Mouse (Mus musculus): ENCODE results near the gene Osbpl10. TPM values are rescaled to one million over a fixed set of nuclear protein-coding genes. Genes with fewer than 3 reads are reported as not detected.

Gene Osbpl10
- polyA plus RNA-seq, 1 experiment = 1.7 TPM

DNA sequence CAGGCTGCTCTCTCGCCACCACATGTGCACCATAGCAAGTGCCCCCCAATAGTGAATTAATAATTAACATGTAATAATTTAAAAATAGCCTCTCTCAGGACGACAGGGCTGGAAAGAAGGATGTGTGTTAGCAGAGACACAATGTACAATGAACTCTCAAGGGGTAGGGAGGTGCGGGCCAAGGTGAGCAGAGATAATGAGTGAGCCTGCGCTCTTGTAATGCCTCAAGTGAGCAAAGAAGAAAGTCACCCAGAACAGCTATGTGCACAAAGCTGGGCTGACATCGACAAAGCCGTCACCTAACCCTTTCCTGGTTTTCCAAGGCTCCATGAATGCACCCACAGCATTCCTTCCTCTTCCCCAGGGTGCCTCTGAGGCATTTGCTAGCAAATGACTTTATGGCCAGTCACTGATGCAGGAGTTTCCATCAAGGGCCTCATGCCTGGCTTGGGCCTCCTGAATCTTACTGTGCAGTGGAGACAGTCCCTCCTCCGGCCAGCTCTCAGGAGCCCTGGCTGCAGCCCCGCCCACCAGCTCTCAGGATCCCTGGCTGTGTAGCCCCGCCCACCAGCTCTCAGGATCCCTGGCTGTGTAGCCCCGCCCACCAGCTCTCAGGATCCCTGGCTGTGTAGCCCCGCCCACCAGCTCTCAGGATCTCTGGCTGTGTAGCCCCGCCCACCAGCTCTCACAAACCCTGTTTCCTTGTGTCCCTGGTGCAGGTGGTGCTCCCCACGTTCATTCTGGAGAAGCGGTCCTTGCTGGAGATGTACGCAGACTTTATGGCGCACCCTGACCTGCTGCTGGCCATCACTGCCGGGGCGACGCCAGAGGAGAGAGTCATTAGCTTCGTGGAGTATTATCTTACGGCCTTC, 237.7 kb downstream of the Osbpl10 start:
- Histone ChIP-seq H3K36me3 (ENCODE audit: control insufficient read depth, insufficient read depth) (no peaks in the 10 kb centered on the region), H3ac (ENCODE audit: control insufficient read depth, insufficient read length) (no peak overlapping the region), H3K4me3 (no peak overlapping the region), H3K27me3 (ENCODE audit: control insufficient read depth, insufficient read depth, insufficient read length) (no peaks in the 10 kb centered on the region), H3K4me2 (ENCODE audit: low read depth) (no peak overlapping the region), H3K79me2 (ENCODE audit: control insufficient read depth, insufficient read depth) (no peaks in the 10 kb centered on the region)
- TF ChIP-seq USF1 (IDR thresholded peaks at IDR 0.05; ENCODE audit: low read depth) (no peak), REST (IDR thresholded peaks at IDR 0.05; ENCODE audit: insufficient read depth, insufficient read length) (no peak), POLR2AphosphoS2 (IDR thresholded peaks at IDR 0.05; ENCODE audit: insufficient read length, low read depth) (no peak), CEBPB (IDR thresholded peaks at IDR 0.05; ENCODE audit: insufficient read depth, poor library complexity, severe bottlenecking) (no peak), TCF3 (IDR thresholded peaks at IDR 0.05; ENCODE audit: insufficient read length, low read depth) (no peak), SRF (IDR thresholded peaks at IDR 0.05; ENCODE audit: control insufficient read depth, insufficient read length, low read depth) (no peak), MYOD1 (IDR thresholded peaks at IDR 0.05; ENCODE audit: control insufficient read depth in 1 of 3, insufficient read length in 2 of 3, low read depth in 2 of 3) (no peak), MYOG (IDR thresholded peaks at IDR 0.05; ENCODE audit: control insufficient read depth in 1 of 3, insufficient read depth in 1 of 3, insufficient read length in 2 of 3, low read depth in 2 of 3) (no peak), MAX (IDR thresholded peaks at IDR 0.05; ENCODE audit: low read depth) (no peak), POLR2A (IDR thresholded peaks at IDR 0.05; ENCODE audit: insufficient read length, low read depth) (no peak), E2F4 (IDR thresholded peaks at IDR 0.05; ENCODE audit: insufficient read depth) (no peak), TCF12 (IDR thresholded peaks at IDR 0.05; ENCODE audit: insufficient read depth, poor library complexity, severe bottlenecking) (no peak)

DNA sequence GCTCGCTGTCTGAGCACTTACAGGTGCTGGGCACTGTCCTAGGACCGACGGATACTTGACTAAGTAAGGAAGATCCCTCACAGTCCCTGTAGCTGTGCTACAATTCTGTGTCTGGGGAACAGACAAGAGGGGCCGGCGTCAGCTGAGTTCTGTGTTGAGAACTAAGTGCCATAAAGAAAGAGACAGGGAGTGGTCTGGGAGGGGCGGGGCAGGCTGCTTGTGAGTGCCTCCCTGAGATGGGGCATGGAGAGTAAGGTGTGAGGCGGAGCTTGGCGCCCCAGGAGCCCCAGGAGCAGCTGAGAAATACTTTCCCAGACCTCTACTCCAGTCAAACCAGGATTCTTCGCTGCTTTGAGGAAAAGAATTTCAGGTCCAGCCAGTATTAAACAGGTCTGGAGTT, 239.6 kb downstream of the Osbpl10 start:
- no peaks in the 10 kb centered on the region for H3K79me2 ChIP-seq (ENCODE audit: control insufficient read depth, insufficient read depth)
- H3K4me2 ChIP-seq (ENCODE audit: low read depth) = no peak overlapping the region
- H3ac ChIP-seq (ENCODE audit: control insufficient read depth, insufficient read length) = no peak overlapping the region
- TF ChIP-seq TCF12 (IDR thresholded peaks at IDR 0.05; ENCODE audit: insufficient read depth, poor library complexity, severe bottlenecking) = no peak
- no peak for TF ChIP-seq TCF3 (IDR thresholded peaks at IDR 0.05; ENCODE audit: insufficient read length, low read depth)
- no peak for TF ChIP-seq SRF (IDR thresholded peaks at IDR 0.05; ENCODE audit: control insufficient read depth, insufficient read length, low read depth)
- no peak for TF ChIP-seq MYOD1 (IDR thresholded peaks at IDR 0.05; ENCODE audit: control insufficient read depth in 1 of 3, insufficient read length in 2 of 3, low read depth in 2 of 3)
- TF ChIP-seq REST (IDR thresholded peaks at IDR 0.05; ENCODE audit: insufficient read depth, insufficient read length) = no peak
- TF ChIP-seq MYOG (IDR thresholded peaks at IDR 0.05; ENCODE audit: control insufficient read depth in 1 of 3, insufficient read depth in 1 of 3, insufficient read length in 2 of 3, low read depth in 2 of 3) = no peak
- H3K4me3 ChIP-seq = no peak overlapping the region
- H3K27me3 ChIP-seq (ENCODE audit: control insufficient read depth, insufficient read depth, insufficient read length) = no peaks in the 10 kb centered on the region
- H3K36me3 ChIP-seq (ENCODE audit: control insufficient read depth, insufficient read depth) = no peaks in the 10 kb centered on the region

DNA sequence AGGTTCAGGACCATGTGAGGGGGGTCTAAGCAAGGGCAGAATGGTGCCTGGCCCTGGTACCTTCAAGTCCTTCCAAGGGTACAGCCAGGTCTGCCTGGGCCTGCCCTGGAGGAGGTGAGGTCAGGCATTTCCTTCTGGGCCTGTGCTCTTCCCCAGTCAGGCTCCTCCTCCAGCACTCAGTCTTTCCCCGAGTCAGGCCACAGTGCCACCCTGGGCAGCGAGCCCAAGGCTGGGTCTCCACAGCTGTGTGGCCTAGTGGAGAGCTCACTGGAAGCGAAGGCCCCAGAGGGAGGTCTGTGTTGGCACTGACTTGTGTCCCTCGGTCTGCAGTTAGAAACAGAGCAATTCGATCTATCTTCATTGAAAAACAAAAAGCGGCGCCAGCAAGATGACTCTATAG, 242.1 kb downstream of the Osbpl10 start:
- no peak overlapping the region for H3K4me2 ChIP-seq (ENCODE audit: low read depth)
- H3K79me2 ChIP-seq (ENCODE audit: control insufficient read depth, insufficient read depth) = no peaks in the 10 kb centered on the region
- no peak overlapping the region for H3ac ChIP-seq (ENCODE audit: control insufficient read depth, insufficient read length)
- H3K4me3 ChIP-seq = no peak overlapping the region
- H3K36me3 ChIP-seq (ENCODE audit: control insufficient read depth, insufficient read depth) = no peaks in the 10 kb centered on the region
- TF ChIP-seq POLR2AphosphoS2 (IDR thresholded peaks at IDR 0.05; ENCODE audit: insufficient read length, low read depth) = no peak
- TF ChIP-seq SRF (IDR thresholded peaks at IDR 0.05; ENCODE audit: control insufficient read depth, insufficient read length, low read depth) = no peak
- TF ChIP-seq POLR2A (IDR thresholded peaks at IDR 0.05; ENCODE audit: insufficient read length, low read depth) = no peak
- no peak for TF ChIP-seq MYOG (IDR thresholded peaks at IDR 0.05; ENCODE audit: control insufficient read depth in 1 of 3, insufficient read depth in 1 of 3, insufficient read length in 2 of 3, low read depth in 2 of 3)
- no peak for TF ChIP-seq TCF12 (IDR thresholded peaks at IDR 0.05; ENCODE audit: insufficient read depth, poor library complexity, severe bottlenecking)
- TF ChIP-seq MYOD1 (IDR thresholded peaks at IDR 0.05; ENCODE audit: control insufficient read depth in 1 of 3, insufficient read length in 2 of 3, low read depth in 2 of 3) = no peak
- no peak for TF ChIP-seq E2F4 (IDR thresholded peaks at IDR 0.05; ENCODE audit: insufficient read depth)
- no peak for TF ChIP-seq MAX (IDR thresholded peaks at IDR 0.05; ENCODE audit: low read depth)
- TF ChIP-seq REST (IDR thresholded peaks at IDR 0.05; ENCODE audit: insufficient read depth, insufficient read length) = no peak
- no peak for TF ChIP-seq CEBPB (IDR thresholded peaks at IDR 0.05; ENCODE audit: insufficient read depth, poor library complexity, severe bottlenecking)
- no peak for TF ChIP-seq TCF3 (IDR thresholded peaks at IDR 0.05; ENCODE audit: insufficient read length, low read depth)
- TF ChIP-seq USF1 (IDR thresholded peaks at IDR 0.05; ENCODE audit: low read depth) = no peak
- H3K27me3 ChIP-seq (ENCODE audit: control insufficient read depth, insufficient read depth, insufficient read length) = no peaks in the 10 kb centered on the region

DNA sequence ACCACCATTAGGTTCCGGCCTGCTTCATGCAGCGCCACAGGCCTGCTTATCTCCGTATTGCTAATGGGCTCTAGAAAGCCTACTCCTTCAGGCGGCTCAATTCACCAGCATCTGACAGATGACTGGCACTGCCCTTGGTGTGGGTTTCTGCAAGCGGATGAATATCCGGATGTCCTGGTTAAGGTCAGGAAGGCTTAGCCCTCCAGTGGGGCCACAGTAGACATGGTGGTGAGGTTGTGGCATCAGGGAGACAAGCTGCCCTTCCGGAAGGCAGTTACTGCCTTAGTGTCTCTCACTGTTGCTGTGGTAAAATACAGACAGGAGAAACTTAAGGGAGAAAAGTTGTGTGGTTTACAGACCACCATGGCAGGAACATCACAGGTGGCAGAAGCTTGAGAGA, 242.9 kb downstream of the Osbpl10 start:
- TF ChIP-seq MYOG (IDR thresholded peaks at IDR 0.05; ENCODE audit: control insufficient read depth in 1 of 3, insufficient read depth in 1 of 3, insufficient read length in 2 of 3, low read depth in 2 of 3) = no peak
- TF ChIP-seq POLR2A (IDR thresholded peaks at IDR 0.05; ENCODE audit: insufficient read length, low read depth) = no peak
- no peak overlapping the region for H3K4me2 ChIP-seq (ENCODE audit: low read depth)
- no peaks in the 10 kb centered on the region for H3K27me3 ChIP-seq (ENCODE audit: control insufficient read depth, insufficient read depth, insufficient read length)
- no peaks in the 10 kb centered on the region for H3K36me3 ChIP-seq (ENCODE audit: control insufficient read depth, insufficient read depth)
- H3ac ChIP-seq (ENCODE audit: control insufficient read depth, insufficient read length) = no peak overlapping the region
- H3K79me2 ChIP-seq (ENCODE audit: control insufficient read depth, insufficient read depth) = no peaks in the 10 kb centered on the region
- no peak overlapping the region for H3K4me3 ChIP-seq

Measured in myocyte (in vitro differentiated cells).